Mouse (Mus musculus) small intestine, adult 2 months (tissue): Measurements from ENCODE around the gene Plxnb1.

Experiments
- CTCF ChIP-seq: fragments of 200-500 bp; IDR thresholded peaks from 2 replicates; pipeline ENCODE4 v1.5.1; 2012; ENCODE audit warnings: low read depth, mild to moderate bottlenecking, control low read depth, inconsistent platforms, low read length, moderate library complexity, mixed read lengths; ENCODE audit not compliant: insufficient replicate concordance, insufficient read length; ENCODE audit errors: extremely low read depth
- POLR2A ChIP-seq: fragments of 200-500 bp; IDR thresholded peaks from 2 replicates; pipeline ENCODE4 v1.6.1; 2012; ENCODE audit warnings: low read depth, mild to moderate bottlenecking, control low read depth, inconsistent platforms, low read length, moderate library complexity

DNA sequence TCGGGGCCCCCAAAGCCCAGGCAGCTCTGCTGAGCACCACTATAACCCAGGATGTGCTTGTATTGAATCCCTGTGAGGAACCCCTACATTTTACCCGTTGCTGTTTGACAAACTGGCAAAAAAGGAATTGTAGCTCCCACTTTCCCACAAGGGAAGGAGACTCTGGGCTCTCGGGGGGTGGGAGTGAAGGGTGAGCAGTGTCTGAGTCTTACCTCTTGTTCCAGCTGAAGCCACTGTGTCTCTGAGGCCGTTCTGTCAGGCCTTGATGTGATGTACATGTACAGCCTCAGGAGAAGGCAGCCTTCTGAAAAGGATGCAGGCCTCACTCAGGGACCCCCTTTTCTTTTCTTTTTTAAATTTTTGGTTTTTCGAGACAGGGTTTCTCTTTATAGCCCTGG lies 34.3 kb upstream of the Plxnb1 start:
- TF ChIP-seq CTCF, result no peak
- no peak for TF ChIP-seq POLR2A
